Mouse (Mus musculus): ENCODE results near the gene Trpc4ap. TPM values are rescaled to one million over a fixed set of nuclear protein-coding genes. Genes with fewer than 3 reads are reported as not detected.

Trpc4ap gene
- total RNA-seq, 2 experiments from 2014 or later: 143 to 144 TPM

Small RNA genes lying within 50 kb of the gene (microRNA-seq; reads per million reads assigned to microRNA genes)
- gene Mir499: 9.3 reads per million, percentile 24 among the genes with 10 or more reads in this experiment

Other genes with a start within 250 kb of the Trpc4ap start
- gene Ncoa6, start 218.5 kb downstream of the Trpc4ap start, total RNA-seq (2021): 10 to 100 TPM; 99.3 to 99.9 TPM
- gene Acss2, start 174.4 kb downstream of the Trpc4ap start, total RNA-seq (2021): 10 to 100 TPM; 26.3 to 27.6 TPM
- 10 to 100 TPM; 71.6 to 78.0 TPM for gene Ggt7, start 174.1 kb downstream of the Trpc4ap start, total RNA-seq (2021)
- 10 to 100 TPM in 1 of 2 experiments, 1 to 10 TPM in 1; 9.4 to 11.9 TPM for gene Gss, start 99.6 kb downstream of the Trpc4ap start, total RNA-seq (2021)
- gene Myh7b, start 81.2 kb downstream of the Trpc4ap start, total RNA-seq (2021): 1 to 10 TPM; 1.2 to 3.6 TPM
- 10 to 100 TPM; 27.9 to 28.7 TPM for gene Edem2, start 37.1 kb upstream of the Trpc4ap start, total RNA-seq (2021)
- not detected for gene Gm17581, start 43.5 kb upstream of the Trpc4ap start, total RNA-seq (2021)
- gene Procr, start 58.7 kb upstream of the Trpc4ap start, total RNA-seq (2021): 1 to 10 TPM; 2.5 to 3.4 TPM
- gene Mmp24, start 83.0 kb upstream of the Trpc4ap start, total RNA-seq (2021): 100 to 1,000 TPM; 110 to 114 TPM
- 10 to 100 TPM; 23.3 to 24.2 TPM for gene BC029722, start 127.0 kb upstream of the Trpc4ap start, total RNA-seq (2021)
- 10 to 100 TPM; 94.6 to 98.0 TPM for gene Eif6, start 134.5 kb upstream of the Trpc4ap start, total RNA-seq (2021)
- not detected for gene Fam83c, start 142.5 kb upstream of the Trpc4ap start, total RNA-seq (2021)
- gene Uqcc1, start 237.9 kb upstream of the Trpc4ap start, total RNA-seq (2021): 10 to 100 TPM; 42.3 to 43.7 TPM
- not detected for gene Gm15557, start 248.3 kb upstream of the Trpc4ap start, total RNA-seq (2021)

Measured in left cerebral cortex, postnatal 4 days (tissue).